Mouse (Mus musculus) left cerebral cortex, adult 9 months (tissue): ENCODE data around the gene Megf11.
"Not testable (repeated sequence)": the region's sequence is repeated elsewhere in the genome, so short reads cannot be mapped to it uniquely, and the experiment has no call there.

ENCODE experiments used
- DNase-seq, 2 experiments: peaks; one replicate each; pipeline ENCODE4 v3.0.0; 2022; ENCODE audit warnings: low spot score in 2 of 2

Megf11 gene

GRCm38 (mm10) chr9:64466090-64466489 lies 80.7 kb downstream of the Megf11 start:
- no peak for DNase-seq

- DNase-seq: no peak
Measured at GRCm38 (mm10) chr9:64466564-64466963, 81.1 kb downstream of the Megf11 start.

DNA sequence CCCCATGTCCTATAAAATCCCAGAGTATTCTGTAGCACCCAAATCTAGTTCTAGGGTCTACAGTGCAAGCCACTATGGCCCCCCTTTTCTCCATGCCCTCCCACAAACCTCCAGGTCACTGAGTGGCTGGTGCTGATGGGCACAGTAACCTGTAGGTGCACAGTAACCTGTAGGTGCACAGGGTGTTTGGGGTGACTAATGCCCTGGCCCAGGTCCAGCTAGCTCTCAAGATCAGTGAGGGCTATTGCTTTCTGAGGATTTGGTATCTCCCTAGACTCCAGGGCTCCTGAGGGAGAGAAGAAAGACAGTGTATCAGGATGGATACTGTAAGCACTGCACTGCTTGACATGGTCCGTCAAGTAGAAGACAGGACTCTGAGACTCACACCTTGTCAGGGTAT lies 85.4 kb downstream of the Megf11 start:
- no peak for DNase-seq

GRCm38 (mm10) chr9:64471336-64471735 lies 85.9 kb downstream of the Megf11 start:
- no peak for DNase-seq

DNA sequence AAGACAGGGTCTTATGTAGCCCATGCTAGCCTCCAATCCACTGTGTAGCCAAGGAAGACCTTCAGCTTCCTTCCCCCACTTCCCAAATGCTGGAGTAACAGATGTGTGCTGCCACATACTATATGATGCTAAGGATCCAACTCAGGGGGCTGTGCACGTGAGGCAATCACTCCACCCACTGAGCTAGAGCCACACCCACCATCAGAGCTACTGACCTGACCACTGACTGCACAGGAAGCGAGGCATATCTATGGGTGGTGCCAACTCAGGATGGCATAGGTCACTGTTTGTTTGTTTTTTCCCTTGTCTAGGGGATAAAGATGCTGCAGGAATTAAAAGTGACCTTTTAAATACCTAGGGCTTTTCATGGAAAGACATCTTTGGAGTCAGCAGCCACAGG lies 86.7 kb downstream of the Megf11 start:
- DNase-seq: no peak

DNA sequence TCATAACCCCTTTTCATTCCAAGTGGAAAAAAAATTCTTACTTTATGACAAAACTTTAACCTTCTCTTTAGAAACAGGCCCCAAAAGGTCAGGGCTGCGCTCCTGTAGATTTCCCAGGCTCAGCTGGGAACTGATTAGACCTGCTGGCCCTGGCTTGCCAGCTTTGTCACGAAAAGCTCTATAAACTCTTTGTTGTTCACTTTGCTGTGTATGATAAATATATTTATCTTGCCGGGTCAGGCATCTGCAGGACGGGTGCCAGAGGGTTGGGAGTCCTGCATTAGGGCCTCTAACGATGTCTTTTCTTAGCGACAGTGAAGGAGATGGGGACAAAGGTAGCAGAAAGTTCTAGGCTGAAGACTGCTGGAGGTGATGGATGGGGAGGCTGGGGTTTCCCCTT lies 87.3 kb downstream of the Megf11 start:
- DNase-seq: no peak

- DNase-seq: no peak
Measured at GRCm38 (mm10) chr9:64473170-64473569, 87.7 kb downstream of the Megf11 start.

- DNase-seq: no peak
Measured at GRCm38 (mm10) chr9:64473695-64474094, 88.3 kb downstream of the Megf11 start.

DNA sequence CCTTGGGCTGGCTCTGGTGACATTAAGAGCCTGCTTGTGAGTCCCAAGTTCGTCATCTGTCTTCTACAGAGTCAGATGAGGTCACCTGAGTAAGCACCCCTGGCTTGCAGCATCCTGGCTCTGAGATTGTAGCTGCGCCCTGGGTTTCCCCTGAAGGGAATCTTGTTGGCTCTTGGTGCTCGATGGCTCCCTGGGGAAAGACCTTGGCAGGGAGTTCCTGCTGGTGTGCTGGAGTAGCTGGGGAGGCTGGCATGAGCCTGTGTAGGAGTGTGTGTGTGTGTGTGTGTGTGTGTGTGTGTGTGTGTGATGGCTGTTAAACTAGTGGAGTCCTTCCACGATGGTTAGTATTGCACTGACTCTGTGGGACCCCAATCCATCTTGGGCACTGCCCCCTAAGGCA lies 88.7 kb downstream of the Megf11 start:
- DNase-seq: no peak

- DNase-seq: no peak
Measured at GRCm38 (mm10) chr9:64475942-64476341, 90.5 kb downstream of the Megf11 start.

- not testable (repeated sequence) for DNase-seq
Measured at GRCm38 (mm10) chr9:64477397-64477796, 92.0 kb downstream of the Megf11 start.

DNA sequence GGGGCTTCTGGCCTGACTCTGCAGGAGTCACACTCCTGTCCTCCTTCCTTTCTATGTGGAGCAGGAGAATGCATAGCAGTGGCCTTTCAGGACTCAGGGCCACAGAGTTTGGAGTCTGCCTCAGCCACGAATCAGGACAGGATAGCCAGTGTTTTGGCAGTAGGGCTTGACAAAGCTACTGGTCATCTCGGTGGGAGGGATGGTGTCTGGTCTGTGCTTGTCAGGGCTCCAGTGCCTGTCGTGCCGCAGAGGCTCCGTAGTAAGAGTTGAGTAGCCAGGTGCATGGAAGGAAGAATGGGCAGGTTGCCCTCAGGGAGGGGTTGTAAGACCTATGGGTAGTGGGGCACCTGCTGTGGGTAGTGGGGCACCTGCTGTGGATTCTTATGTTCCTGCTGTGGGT lies 96.7 kb downstream of the Megf11 start:
- DNase-seq: no peak

DNA sequence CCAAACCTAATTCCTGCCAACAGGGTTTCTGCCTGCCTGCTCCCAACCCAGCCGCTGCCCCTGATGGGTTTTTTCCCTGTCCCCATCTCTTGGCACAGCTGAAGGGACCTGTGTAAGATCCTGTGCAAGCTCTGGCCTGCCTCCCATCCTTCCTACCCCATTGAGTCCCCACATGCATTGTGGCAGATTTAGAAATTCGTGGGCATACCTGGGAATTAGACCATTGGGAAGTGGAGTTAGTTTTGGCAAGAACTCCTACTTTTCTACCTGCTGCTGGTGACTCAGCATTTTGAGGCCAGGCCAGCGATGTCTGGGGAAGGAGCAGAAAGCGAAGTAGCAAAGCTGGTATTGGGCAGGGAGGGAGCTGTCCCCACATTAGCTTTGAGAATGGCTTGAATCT lies 102.0 kb downstream of the Megf11 start:
- no peak for DNase-seq

- peak in 1 of 2 experiments; percentile 15 for DNase-seq
Measured at GRCm38 (mm10) chr9:64494647-64495046, 109.2 kb downstream of the Megf11 start.

GRCm38 (mm10) chr9:64498929-64499328 lies 113.5 kb downstream of the Megf11 start:
- peak in 1 of 2 experiments; percentile 39 for DNase-seq

DNA sequence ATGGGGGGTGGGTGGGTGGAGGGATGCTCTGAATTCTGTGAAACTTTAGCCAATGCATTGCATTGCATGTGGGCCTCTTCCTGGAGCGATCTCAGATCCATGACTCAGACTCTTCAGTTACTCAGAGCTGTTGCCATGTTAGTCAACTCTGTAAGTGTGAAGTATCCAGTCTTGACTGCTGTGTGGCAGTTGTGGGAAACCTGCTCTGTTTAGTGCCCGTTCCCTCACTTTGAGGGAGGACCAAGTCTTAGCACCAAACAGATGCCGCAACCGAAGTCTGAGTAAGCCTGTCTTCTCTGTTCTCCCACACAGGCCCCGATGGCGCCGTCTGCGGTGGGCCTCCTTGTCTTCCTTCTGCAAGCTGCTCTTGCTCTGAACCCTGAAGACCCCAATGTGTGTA lies 115.8 kb downstream of the Megf11 start:
- peak; percentile 28 to 68 for DNase-seq

DNA sequence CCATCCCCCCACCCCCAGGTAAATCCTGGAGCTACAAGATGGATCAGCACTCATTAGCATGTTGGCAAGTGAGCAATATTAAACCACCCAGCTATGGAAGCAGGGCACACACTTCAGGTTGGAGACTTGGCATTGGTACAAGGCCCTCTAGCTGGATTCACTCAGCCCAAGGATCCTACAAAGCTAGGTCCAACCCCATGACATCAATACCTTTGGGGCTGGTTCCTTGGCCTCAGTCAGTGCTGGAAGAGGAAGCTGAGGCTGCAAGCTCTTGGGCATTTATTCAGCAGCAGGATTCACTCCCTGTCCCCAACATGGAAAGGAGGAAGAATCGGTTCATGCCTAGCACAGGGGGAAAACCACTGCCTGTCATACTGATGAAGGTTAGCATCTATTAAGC lies 118.6 kb downstream of the Megf11 start:
- DNase-seq: no peak

DNA sequence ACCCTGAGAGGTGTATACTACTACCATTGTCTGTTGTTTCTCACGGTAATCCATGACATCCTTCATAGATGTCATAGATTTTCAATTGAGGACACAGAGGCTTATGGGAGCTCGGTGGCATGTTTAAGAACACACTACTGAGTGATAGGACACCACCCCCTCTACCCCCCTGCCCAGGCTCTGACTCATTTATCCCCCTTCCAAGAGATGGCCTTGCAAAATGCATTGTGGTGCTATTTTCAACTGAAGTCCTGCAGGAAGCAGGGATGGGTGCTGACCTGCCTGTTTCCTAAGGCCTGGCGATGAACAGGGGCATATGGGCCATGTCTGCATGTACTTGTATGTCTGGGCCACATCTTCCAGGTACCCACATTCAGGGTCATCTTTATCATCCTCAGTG lies 119.0 kb downstream of the Megf11 start:
- DNase-seq: no peak

- DNase-seq: no peak
Measured at GRCm38 (mm10) chr9:64504921-64505320, 119.5 kb downstream of the Megf11 start.

GRCm38 (mm10) chr9:64506440-64507206 lies 121.2 kb downstream of the Megf11 start:
- DNase-seq: no peak

- DNase-seq: no peak
Measured at GRCm38 (mm10) chr9:64507207-64507517, 121.7 kb downstream of the Megf11 start.

- DNase-seq: no peak
Measured at GRCm38 (mm10) chr9:64507995-64508394, 122.6 kb downstream of the Megf11 start.

- no peak for DNase-seq
Measured at GRCm38 (mm10) chr9:64514826-64515225, 129.4 kb downstream of the Megf11 start.
